8 mouse cellular contexts compared by ENCODE assay signal in genomic region chr10:41450780-41451522, GRCm38 (mm10). TPM values are rescaled to one million over a fixed set of nuclear protein-coding genes. Genes with fewer than 3 reads are reported as not detected.
A peak's percentile ranks its signal among the peaks of the same experiment; 100 is the strongest.
DNase-seq lines count a peak whose midpoint lies in the region; ATAC-seq and TF ChIP-seq lines count a peak whose summit lies in the region.

No protein-coding gene starts in this region.

- 53% methylated on average over 18 of the region's 18 CpGs for whole genome bisulfite sequencing in kidney, embryonic 14.5 days
- 50% methylated on average over 18 of the region's 18 CpGs for WGBS in heart, postnatal 0 days
- WGBS in midbrain, embryonic 11.5 days: 60% methylated on average over 18 of the region's 18 CpGs

- H3K27me3 ChIP-seq in kidney, embryonic 14.5 days (ENCODE audit: control insufficient read depth, insufficient read depth, low read length): no peaks in the 10 kb centered on the region
- H3K27me3 ChIP-seq in heart, postnatal 0 days (ENCODE audit: control insufficient read depth, insufficient read depth, low read length): no peaks in the 10 kb centered on the region
- H3K27me3 ChIP-seq in midbrain, embryonic 11.5 days (ENCODE audit: control insufficient read depth, insufficient read depth, low read length): no peaks in the 10 kb centered on the region

- H3K36me3 ChIP-seq in kidney, embryonic 14.5 days (ENCODE audit: control insufficient read depth, insufficient read depth, low read length): peaks cover 8% of the 10 kb centered on the region; the same call in 1 of the 2 replicates
- peaks cover 13% of the 10 kb centered on the region for H3K36me3 ChIP-seq in heart, postnatal 0 days (replicated peaks; ENCODE audit: control insufficient read depth, insufficient read depth, low read length)
- no peaks in the 10 kb centered on the region for H3K36me3 ChIP-seq in midbrain, embryonic 11.5 days (ENCODE audit: control insufficient read depth, insufficient read depth, low read length)

- TF ChIP-seq EP300 in heart, postnatal 0 days (IDR thresholded peaks at IDR 0.05; ENCODE audit: low read depth): no peak

- H3K4me1 ChIP-seq in kidney, embryonic 14.5 days (ENCODE audit: control insufficient read depth, insufficient read depth, low read length): peaks cover 7% of the 10 kb centered on the region
- peaks cover 3% of the 10 kb centered on the region; the same call in 1 of the 2 replicates for H3K4me1 ChIP-seq in heart, postnatal 0 days (ENCODE audit: control insufficient read depth, insufficient read depth)
- H3K4me1 ChIP-seq in midbrain, embryonic 11.5 days (ENCODE audit: control insufficient read depth, insufficient read depth, low read length): peaks cover 8% of the 10 kb centered on the region; the same call in 1 of the 2 replicates

- ATAC-seq in kidney, embryonic 14.5 days (ENCODE audit: low FRiP score, low TSS enrichment): peak; percentile 21
- no peak for ATAC-seq in heart, postnatal 0 days (ENCODE audit: insufficient read depth, low read depth)
- ATAC-seq in midbrain, embryonic 11.5 days (ENCODE audit: low FRiP score): 0 out of 2 replicates have a peak, but pooled peaks have one; percentile 1
- no peak for ATAC-seq in activated CD4-positive, CD25-positive, alpha-beta regulatory T cell, adult 4 months

- peak overlapping the region; percentile 87 for H3K9ac ChIP-seq in kidney, embryonic 14.5 days (ENCODE audit: low read depth, low read length)
- peak overlapping the region; percentile 85 for H3K9ac ChIP-seq in heart, postnatal 0 days (replicated peaks; ENCODE audit: low read depth, low read length)
- H3K9ac ChIP-seq in midbrain, embryonic 11.5 days (ENCODE audit: low read length): peak overlapping the region; percentile 79

- peak overlapping the region; percentile 91 for H3K4me3 ChIP-seq in kidney, embryonic 14.5 days (ENCODE audit: low read length)
- H3K4me3 ChIP-seq in heart, postnatal 0 days (ENCODE audit: low read depth, low read length): peak overlapping the region; percentile 85
- H3K4me3 ChIP-seq in midbrain, embryonic 11.5 days (ENCODE audit: low read depth, low read length): peak overlapping the region; percentile 89

- H3K9me3 ChIP-seq in kidney, embryonic 14.5 days (ENCODE audit: control insufficient read depth, low read length): no peaks in the 10 kb centered on the region
- no peaks in the 10 kb centered on the region for H3K9me3 ChIP-seq in heart, postnatal 0 days (replicated peaks; ENCODE audit: control insufficient read depth, low read length)
- no peaks in the 10 kb centered on the region for H3K9me3 ChIP-seq in midbrain, embryonic 11.5 days (ENCODE audit: control insufficient read depth, low read length)

- peak overlapping the region; percentile 56; the same call in 1 of the 2 replicates for H3K27ac ChIP-seq in kidney, embryonic 14.5 days (ENCODE audit: low read depth, low read length)
- peak overlapping the region; percentile 82 for H3K27ac ChIP-seq in heart, postnatal 0 days (ENCODE audit: low read depth)
- no peak overlapping the region for H3K27ac ChIP-seq in midbrain, embryonic 11.5 days (ENCODE audit: low read depth, low read length)

- DNase-seq in kidney, postnatal 10 days: no peak
- DNase-seq in adipocyte (ENCODE audit: low spot score): peak; percentile 17
- no peak for DNase-seq in heart, postnatal 0 days (ENCODE audit: low spot score)
- no peak for DNase-seq in midbrain, embryonic 11.5 days (ENCODE audit: low spot score, missing footprints)
- no peak for DNase-seq in adrenal gland, postnatal 4 days (ENCODE audit: low spot score in 2 of 2)
- DNase-seq in gastrocnemius, adult 18-20 months (ENCODE audit: low spot score): no peak

- H3K4me2 ChIP-seq in kidney, embryonic 14.5 days (replicated peaks; ENCODE audit: low read depth, low read length): peak overlapping the region; percentile 56
- H3K4me2 ChIP-seq in heart, postnatal 0 days (ENCODE audit: low read depth, low read length): peak overlapping the region; percentile 85
- H3K4me2 ChIP-seq in midbrain, embryonic 11.5 days: peak overlapping the region; percentile 77

- no peak for TF ChIP-seq CTCF in heart, postnatal 0 days (IDR thresholded peaks at IDR 0.05; ENCODE audit: low read depth)

RNA-seq across cellular contexts. Expression of gene Zbtb24, which starts 0.8 kb away (rescaled TPM):
- polyA plus RNA-seq in kidney, embryonic 14.5 days (2014; fragmentation: Nextera tagmentation; extraction: Ambion mirVana): 13.5 and 19.2 TPM in 2 replicates
- total RNA-seq in heart, postnatal 0 days (2014; rRNA removed; ENCODE audit: low replicate concordance): 7.7 and 15.6 TPM in 2 replicates
- 10.7 and 11.6 TPM in 2 replicates for polyA plus RNA-seq in heart, postnatal 0 days (2015; fragmentation: Nextera tagmentation; extraction: Ambion mirVana)
- 19.1 TPM in 2 replicates for polyA plus RNA-seq in midbrain, embryonic 11.5 days (2014; fragmentation: Nextera tagmentation; extraction: Ambion mirVana)
- 10 to 100 TPM; 22.2 to 30.7 TPM for polyA plus RNA-seq in activated CD4-positive, CD25-positive, alpha-beta regulatory T cell, adult 4 months (2017; shearing (Covaris generic))
- 10 to 100 TPM; 24.5 to 28.0 TPM for total RNA-seq in adrenal gland, postnatal 4 days (2021)
- 1 to 10 TPM; 4.6 to 5.0 TPM for total RNA-seq in gastrocnemius, adult 18-20 months (2021)

RNA-seq across cellular contexts. Expression of gene Mical1, which starts 25.2 kb away (rescaled TPM):
- polyA plus RNA-seq in kidney, embryonic 14.5 days (2014; fragmentation: Nextera tagmentation; extraction: Ambion mirVana): 22.8 and 33.6 TPM in 2 replicates
- 33.1 and 60.4 TPM in 2 replicates for total RNA-seq in heart, postnatal 0 days (2014; rRNA removed; ENCODE audit: low replicate concordance)
- 33.0 and 36.1 TPM in 2 replicates for polyA plus RNA-seq in heart, postnatal 0 days (2015; fragmentation: Nextera tagmentation; extraction: Ambion mirVana)
- 34.0 and 36.6 TPM in 2 replicates for polyA plus RNA-seq in midbrain, embryonic 11.5 days (2014; fragmentation: Nextera tagmentation; extraction: Ambion mirVana)
- 10 to 100 TPM; 67.8 to 99.6 TPM for polyA plus RNA-seq in activated CD4-positive, CD25-positive, alpha-beta regulatory T cell, adult 4 months (2017; shearing (Covaris generic))
- total RNA-seq in adrenal gland, postnatal 4 days (2021): 10 to 100 TPM; 28.5 to 29.6 TPM
- total RNA-seq in gastrocnemius, adult 18-20 months (2021): 1 to 10 TPM; 4.0 to 7.8 TPM

RNA-seq across cellular contexts. Expression of gene Smpd2, which starts 39.2 kb away (rescaled TPM):
- polyA plus RNA-seq in kidney, embryonic 14.5 days (2014; fragmentation: Nextera tagmentation; extraction: Ambion mirVana): 53.8 and 59.2 TPM in 2 replicates
- 91.6 and 105 TPM in 2 replicates for total RNA-seq in heart, postnatal 0 days (2014; rRNA removed; ENCODE audit: low replicate concordance)
- polyA plus RNA-seq in heart, postnatal 0 days (2015; fragmentation: Nextera tagmentation; extraction: Ambion mirVana): 72.4 TPM in 2 replicates
- 50.7 and 60.0 TPM in 2 replicates for polyA plus RNA-seq in midbrain, embryonic 11.5 days (2014; fragmentation: Nextera tagmentation; extraction: Ambion mirVana)
- 10 to 100 TPM; 23.2 to 25.9 TPM for polyA plus RNA-seq in activated CD4-positive, CD25-positive, alpha-beta regulatory T cell, adult 4 months (2017; shearing (Covaris generic))
- 10 to 100 TPM; 44.0 to 45.6 TPM for total RNA-seq in adrenal gland, postnatal 4 days (2021)
- 1 to 10 TPM; 9.2 to 9.9 TPM for total RNA-seq in gastrocnemius, adult 18-20 months (2021)

RNA-seq across cellular contexts. Expression of gene Ppil6, which starts 39.3 kb away (rescaled TPM):
- polyA plus RNA-seq in kidney, embryonic 14.5 days (2014; fragmentation: Nextera tagmentation; extraction: Ambion mirVana): 1.2 and 3.1 TPM in 2 replicates
- 4.5 TPM in 1 of 2 replicates, not detected in the other for total RNA-seq in heart, postnatal 0 days (2014; rRNA removed; ENCODE audit: low replicate concordance)
- polyA plus RNA-seq in heart, postnatal 0 days (2015; fragmentation: Nextera tagmentation; extraction: Ambion mirVana): 5.9 and 6.5 TPM in 2 replicates
- polyA plus RNA-seq in midbrain, embryonic 11.5 days (2014; fragmentation: Nextera tagmentation; extraction: Ambion mirVana): 0.66 and 0.85 TPM in 2 replicates
- polyA plus RNA-seq in activated CD4-positive, CD25-positive, alpha-beta regulatory T cell, adult 4 months (2017; shearing (Covaris generic)): under 1 TPM in 1 of 2 experiments, not detected in 1; 0.89 TPM
- total RNA-seq in adrenal gland, postnatal 4 days (2021): 1 to 10 TPM; 2.1 to 2.2 TPM
- total RNA-seq in gastrocnemius, adult 18-20 months (2021): not detected

Comparison
In these comparisons a context has a peak if more than half of its experiments do, and no peak if none do; other contexts are left out.
1. ATAC-seq: peak in kidney, embryonic 14.5 days (single experiment) and midbrain, embryonic 11.5 days (single experiment); none in heart, postnatal 0 days (single experiment) and activated CD4-positive, CD25-positive, alpha-beta regulatory T cell, adult 4 months (single experiment).
2. Peak in every context shown above with its lines, with median percentiles within 50 percentile points of each other: H3K4me2 ChIP-seq, H3K4me3 ChIP-seq and H3K9ac ChIP-seq.